Mouse (Mus musculus) cerebellum, adult 2 months (tissue): ENCODE data around the gene Rif1.

ENCODE experiments used
- CTCF ChIP-seq: fragments of 200-500 bp; IDR thresholded peaks from 2 replicates; pipeline ENCODE4 v1.5.1; 2011; ENCODE audit warnings: low read depth, mild to moderate bottlenecking, control low read depth, low read length, moderate library complexity, borderline replicate concordance; ENCODE audit not compliant: insufficient read depth
- POLR2A ChIP-seq: fragments of 200-500 bp; IDR thresholded peaks from 2 replicates; pipeline ENCODE4 v1.6.1; 2011; ENCODE audit warnings: low read length, control low read depth, borderline replicate concordance; ENCODE audit not compliant: insufficient read depth

DNA sequence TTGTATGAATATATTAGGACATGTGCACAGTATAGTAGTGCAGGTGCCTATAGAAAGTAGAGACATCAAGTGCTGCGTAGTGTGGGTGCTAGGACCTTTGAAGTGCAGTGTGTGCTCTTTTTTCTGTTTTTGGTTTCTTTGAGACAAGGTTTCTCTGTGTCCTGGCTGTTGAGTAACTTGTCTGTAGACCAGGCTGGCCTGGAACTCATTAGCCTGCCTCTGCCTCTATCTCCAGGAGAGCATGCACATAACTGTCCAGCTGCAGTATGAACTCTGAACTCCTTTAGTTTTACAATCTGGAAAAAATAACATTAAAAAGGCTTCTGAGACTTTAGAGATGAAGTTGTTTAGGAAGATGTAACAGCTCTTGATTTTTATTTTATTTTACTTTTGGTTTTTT is 41.5 kb downstream of the Rif1 start:
- TF ChIP-seq CTCF (no peak), POLR2A (no peak)
